Mouse (Mus musculus) cerebellum, adult 9-11 months (tissue): ENCODE data around the gene Gabrg3.

Source experiments
- DNase-seq: peaks from one replicate; pipeline ENCODE4 v3.0.0; 2022

Gene Gabrg3

DNA sequence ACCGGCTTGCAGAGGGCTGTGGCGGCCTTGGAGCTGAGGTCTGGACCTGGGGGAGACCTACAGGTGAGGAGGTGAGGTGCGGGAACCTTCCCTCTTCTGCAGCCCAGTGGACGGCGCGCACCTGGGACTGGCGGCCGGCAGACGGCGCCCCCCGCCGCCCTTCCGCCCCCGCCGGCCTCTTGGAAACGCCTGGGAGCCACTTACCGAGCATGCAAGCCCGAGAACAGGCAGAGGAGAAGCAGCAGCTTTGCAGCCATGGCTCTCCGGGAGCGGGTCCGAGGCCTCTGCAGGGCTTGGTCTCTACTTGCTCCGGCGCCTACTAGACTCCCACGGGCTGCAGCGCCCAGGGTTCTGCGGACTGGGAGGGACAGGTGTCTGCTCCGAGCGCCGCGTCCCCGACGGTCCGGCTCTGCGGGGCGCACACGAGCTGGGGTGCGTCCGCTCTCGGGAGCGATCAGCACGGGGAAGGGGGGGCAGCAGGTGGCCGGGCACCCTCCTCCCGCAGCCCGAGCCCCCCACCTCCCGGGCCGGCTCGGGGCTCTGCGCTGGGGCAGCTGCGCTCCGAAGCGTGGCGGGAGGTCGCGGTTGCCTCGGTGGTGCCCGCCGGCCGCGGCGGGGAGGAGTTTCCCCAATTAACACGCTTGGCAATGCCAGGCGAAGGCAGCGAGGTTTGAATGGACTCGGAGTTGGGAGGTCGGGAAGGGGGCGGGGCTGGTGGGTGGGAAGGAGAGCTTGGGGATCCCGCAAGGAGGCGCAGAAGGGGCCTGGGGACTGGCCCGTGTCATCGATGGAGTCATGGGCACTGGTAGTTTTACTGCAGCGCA, at the start of gene Gabrg3:
TSS of gene Gabrg3 (minus strand) at position 672 of the 824 bp plus-strand sequence.
- DNase-seq = no peak

DNA sequence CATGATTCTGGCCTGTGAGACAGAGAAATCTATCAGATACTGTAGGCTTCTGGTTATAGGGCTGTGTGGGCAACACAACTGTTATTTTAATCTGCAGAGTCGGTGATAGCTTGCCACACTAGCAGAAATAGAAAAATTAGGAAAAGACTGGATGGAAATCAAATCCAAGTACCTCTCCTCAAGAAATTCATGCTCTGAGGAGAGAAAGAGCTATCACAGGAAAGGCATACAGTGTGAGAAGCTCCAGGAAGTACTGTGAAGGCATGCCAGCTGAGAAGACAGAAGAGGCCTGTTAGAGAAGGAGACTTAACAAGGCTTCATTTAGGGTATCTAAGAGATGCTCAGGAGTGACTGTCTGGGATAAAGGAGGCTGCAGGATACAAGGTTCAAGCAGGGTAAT, 35.7 kb upstream of the Gabrg3 start:
- DNase-seq = no peak

GRCm38 (mm10) chr7:57421044-57421443, 34.1 kb upstream of the Gabrg3 start:
- DNase-seq = no peak

DNA sequence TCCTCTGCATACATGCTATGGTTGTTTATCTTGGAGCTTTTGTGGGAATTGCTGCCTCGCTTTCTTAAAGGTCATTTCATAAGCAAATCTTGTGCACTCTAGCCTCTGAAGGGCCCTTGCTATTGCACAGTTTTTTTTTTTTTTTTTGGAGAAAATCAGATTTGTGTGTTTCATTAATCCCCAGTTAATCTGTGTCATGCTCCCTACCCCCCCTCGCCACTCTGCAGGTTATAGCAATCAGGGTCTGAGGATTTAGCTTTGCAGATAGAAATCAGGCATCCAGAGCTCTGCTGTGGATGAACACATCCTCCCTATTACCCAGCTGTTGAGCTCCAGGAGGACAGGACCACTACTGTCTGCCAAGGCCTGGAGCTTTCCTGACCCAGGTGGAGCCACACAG, 32.4 kb upstream of the Gabrg3 start, which contains the start of gene Gabrb3:
TSS of gene Gabrb3 (plus strand) at position 301 of the 400 bp plus-strand sequence.
- no peak for DNase-seq

DNA sequence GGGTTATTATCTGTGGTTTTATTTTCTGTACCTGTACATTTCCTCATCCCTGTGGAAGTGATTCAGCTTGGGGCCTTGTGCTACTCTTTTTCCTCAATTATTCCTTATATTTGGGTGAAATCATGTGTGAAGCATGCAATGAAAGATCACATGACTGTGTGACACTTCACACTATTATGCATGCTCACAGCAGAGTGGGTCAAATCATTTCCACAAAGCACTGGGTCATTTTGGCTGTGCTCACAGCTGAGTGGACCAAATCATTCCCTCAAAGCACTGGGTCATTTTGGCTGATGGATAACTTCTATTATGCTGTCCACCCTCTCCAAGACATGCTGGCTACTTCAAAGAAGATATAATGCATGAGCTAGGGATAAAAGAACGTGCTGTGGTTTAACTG, 25.9 kb upstream of the Gabrg3 start:
- no peak for DNase-seq

- no peak for DNase-seq
Measured at GRCm38 (mm10) chr7:57411163-57411562, 24.2 kb upstream of the Gabrg3 start.

DNA sequence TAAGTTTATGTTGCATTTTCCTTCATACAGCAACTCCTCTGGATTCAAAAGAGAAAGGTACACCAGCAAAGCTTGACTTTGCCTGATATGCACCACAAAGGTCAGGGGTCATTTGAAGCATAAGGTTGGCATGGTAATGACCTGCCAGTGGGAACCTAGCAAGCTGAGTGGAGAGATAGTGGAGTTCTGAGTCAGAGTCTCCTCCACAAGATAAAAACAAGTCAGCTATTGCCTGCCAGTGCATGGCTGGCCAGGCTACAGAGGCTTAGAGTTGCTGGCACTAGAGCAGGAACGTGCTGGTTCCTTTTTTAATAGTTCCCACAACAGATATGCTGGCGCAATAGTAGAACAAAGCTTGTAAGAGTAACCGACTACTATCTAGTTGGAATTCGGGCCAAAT, 6.6 kb upstream of the Gabrg3 start:
- no peak for DNase-seq

DNA sequence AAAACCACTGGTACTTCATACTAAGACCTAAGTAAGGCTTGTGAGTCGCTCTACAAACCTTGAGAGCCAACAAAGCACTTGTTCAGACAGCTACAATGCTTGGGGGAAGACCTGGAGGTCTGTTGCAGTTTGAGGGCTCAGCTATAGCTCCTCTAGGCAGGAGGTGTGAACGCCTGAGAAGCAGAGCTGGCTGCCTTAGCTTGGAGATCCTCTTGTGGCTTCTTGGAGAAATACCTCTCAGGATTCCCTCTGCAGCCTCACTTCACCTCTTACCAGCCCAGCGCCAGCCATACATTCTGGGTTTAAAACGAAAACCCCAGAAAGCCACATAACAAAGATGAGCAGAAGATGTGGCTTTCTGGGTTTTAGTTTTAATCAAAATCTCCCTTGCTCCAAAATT, 3.1 kb upstream of the Gabrg3 start:
- no peak for DNase-seq

DNA sequence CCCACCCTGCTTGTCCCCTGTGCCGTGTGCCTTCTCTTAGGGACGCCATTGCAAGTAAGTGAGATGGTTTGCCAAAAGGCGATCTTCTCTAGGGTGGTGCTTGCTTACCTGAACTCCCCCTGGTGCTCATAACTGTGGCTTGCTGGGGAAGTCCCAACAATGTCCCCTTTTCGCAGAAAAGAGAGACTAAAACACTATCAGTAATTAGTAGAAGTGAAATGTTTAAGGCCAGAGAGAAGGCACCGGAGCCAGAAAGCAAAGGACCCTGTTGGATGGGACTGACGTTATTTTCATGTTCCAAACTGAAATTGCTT, 310 bp upstream of the Gabrg3 start:
- DNase-seq = no peak

GRCm38 (mm10) chr7:57384112-57384511, 2.9 kb downstream of the Gabrg3 start:
- DNase-seq = no peak

GRCm38 (mm10) chr7:57366013-57366390, 21.0 kb downstream of the Gabrg3 start:
- no peak for DNase-seq

DNA sequence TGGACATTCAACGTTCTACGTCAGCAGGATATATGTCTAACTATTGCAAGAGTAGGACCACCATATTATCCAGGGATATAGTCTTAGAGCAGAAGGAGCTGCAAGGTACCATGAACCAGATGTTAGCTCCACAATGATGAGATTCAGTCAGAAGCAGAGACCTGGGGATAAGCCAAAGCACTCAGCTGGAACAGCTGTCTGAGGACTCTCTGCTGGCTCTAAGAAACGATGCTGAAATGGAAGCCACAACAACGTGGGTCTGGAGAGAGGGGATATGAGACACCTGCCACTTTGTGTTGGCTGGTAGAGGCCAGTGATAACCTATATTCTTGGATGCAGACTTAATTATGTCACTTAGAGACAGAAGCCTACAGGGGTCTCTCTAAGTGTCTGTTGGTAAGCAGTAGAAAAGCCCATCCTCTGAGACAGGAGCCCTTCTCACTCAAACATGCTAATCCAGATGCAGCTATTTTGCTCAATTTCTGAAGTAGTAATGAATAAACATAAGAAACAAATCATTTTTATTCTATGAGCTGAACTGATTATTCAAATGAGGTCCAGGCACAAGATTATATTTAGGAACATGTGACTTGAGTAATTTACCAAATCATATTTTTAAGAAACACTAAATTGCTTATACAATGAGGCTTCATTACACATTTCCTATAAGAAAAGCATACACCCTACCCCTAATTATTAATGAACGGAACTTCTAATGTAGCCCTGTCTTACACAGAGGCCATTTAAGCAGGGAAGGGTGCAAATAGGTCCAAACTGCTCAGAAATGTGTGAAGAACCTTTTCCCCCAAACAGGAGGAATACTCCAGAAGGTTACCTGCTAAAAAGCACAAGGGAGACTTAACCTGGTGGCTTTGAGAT, 21.6 kb downstream of the Gabrg3 start:
- DNase-seq = no peak

GRCm38 (mm10) chr7:57363812-57364211, 23.2 kb downstream of the Gabrg3 start:
- DNase-seq = no peak

DNA sequence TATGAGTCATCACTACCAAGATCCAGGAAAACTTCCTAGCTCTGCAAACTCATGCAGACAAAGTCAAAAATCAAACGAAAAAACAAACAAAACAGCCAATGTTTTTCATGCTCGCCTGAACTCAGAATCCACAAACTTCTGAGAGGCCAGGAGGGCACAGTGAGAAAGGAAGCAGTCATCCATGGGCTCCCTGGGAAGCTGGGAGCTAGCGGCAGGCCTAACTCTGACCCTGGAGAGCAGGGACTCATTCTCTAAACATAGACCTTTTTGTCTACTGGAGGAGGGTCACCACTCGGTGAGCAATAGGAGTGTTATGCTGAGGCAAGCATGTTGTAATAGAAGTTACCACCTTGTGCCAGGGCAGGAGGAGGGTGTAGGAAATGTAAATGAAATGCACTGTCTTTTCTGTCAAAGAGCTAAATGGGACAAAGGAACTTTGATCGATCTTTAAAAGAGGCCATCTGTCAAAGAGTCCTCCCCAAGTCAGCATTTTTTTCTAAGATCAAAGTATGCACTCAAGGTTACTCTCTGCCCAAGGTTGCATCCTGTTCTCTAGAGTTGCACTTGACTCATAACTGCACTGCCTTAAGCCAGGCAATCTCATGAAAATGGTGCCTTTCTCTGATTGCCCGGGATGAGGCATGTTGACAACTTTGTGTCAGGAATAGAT, 29.0 kb downstream of the Gabrg3 start:
- DNase-seq = no peak

- no peak for DNase-seq
Measured at GRCm38 (mm10) chr7:57356565-57357301, 30.3 kb downstream of the Gabrg3 start.

- no peak for DNase-seq
Measured at GRCm38 (mm10) chr7:57348774-57349173, 38.2 kb downstream of the Gabrg3 start.

DNA sequence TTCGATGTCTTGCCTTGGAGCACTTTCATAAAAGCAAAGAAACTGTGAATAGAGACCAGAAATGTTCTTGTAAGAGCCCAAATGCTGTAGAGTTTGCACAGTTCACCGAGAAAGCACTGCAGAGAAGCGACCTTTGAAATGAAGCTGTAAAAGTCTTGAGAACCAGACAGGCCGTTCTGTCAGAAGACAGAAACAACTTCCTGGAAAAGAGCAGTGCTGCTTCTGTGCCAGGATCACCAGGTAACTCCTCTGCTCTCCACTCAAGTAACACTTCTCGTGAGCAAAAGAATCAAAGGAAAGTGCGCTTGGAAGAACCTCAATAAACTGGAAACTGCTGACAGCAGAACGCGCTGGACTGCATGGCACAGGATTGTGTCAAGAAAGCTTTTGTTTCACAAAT, 45.1 kb downstream of the Gabrg3 start:
- no peak for DNase-seq

- no peak for DNase-seq
Measured at GRCm38 (mm10) chr7:57331211-57331610, 55.8 kb downstream of the Gabrg3 start.

DNA sequence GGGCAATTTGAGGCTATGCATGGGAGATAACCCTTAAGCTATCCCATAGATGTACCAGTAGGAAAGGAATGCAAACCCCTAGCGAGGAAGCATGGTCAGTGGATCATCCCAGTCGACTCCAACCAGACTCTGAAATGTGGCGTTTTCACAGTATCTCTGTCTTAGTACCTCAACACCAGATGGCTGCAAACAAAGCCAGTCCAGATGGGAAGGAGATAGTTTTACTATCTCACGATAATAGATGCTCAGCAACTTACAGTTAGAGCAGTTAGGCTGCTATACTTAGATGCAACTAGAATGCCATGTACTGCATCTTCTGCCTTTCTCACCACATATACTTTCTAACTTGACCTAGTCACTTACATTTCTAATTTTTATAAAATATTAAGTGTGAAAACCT, 56.7 kb downstream of the Gabrg3 start:
- DNase-seq = no peak

GRCm38 (mm10) chr7:57324473-57324872, 62.5 kb downstream of the Gabrg3 start:
- no peak for DNase-seq

DNA sequence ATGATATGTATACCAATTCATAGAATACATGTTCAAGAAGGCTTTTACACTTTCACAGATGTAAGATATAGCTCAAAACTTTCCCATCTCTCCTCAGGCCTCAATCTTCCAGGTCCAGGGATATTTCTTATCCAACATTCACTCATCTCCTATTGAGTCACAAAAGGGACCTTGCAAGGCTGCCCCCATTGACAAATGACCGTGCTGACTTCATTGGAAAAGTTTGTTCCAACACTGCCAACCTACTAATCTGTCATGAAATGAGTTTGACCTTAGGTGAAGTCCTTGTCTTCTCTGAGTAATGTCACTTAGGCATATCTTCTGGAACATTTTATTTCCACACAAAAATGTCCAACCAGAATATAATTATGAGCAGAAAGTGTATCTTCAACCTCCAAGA, 64.9 kb downstream of the Gabrg3 start:
- DNase-seq = no peak

GRCm38 (mm10) chr7:57314971-57315370, 72.0 kb downstream of the Gabrg3 start:
- no peak for DNase-seq

DNA sequence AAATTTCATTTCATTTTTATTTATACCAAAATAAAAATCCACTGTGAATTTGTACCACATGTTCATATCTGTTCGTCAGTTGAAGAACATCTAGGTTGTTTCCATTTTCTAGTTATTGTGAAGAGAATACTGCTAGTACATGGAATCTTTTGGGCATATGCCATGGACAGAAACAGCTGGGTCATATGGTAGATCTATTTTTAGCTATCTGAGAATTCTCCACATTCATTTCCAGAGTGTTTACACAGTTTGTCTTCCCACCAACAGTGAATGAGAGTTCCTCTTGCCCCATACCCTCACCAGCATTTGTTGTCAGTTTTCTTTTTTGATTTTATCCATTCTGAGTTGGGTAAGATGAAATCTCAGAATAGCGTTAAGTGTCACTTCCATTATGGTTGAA, 75.0 kb downstream of the Gabrg3 start:
- DNase-seq = no peak
